Mouse (Mus musculus) cerebellum, postnatal 4 days (tissue): ENCODE measurements around the gene Exd2.

ENCODE experiments used
- DNase-seq, 2 experiments: peaks; one replicate each; pipeline ENCODE4 v3.0.0; 2022; ENCODE audit warnings: low spot score in 2 of 2, mixed read lengths in 1 of 2

The Exd2 gene

DNA sequence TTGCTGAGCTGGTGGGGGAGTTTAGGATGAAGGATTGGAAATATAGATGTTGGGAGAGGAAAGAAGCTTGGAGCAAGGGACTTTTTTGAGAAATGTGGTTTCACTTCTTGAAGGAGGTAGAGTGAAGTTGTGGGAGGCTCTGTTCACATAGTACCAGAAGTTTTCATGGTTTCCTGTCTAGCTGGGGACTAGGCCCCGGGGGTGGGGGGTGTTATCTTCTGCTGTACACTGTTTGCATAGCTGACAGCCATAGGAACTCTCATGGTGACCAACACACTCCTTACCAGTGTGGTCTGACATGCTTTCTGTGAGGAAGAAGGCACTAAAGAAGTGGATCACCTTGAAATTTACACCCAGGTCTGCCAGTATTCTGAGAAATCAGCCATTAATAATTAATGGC, 32.8 kb downstream of the Exd2 start:
- DNase-seq = no peak

DNA sequence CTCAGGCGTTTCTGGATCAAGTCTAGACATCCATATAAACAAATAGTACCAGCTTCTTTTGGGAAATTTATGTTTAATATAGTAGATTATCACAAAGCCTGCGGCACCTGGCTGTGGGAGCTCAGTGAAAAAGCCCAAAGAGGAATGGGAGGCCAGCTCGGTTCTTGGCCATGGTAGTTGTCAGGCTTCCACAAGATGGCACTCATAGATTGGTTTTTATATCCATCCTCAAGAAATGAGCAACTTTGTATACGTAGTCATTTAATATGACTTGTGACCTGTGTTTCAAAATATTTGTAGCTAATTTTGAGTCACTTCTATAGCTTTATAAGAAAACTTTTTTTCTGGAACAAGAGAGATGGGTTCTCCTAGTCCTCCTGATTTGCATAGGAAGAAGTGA, 35.5 kb downstream of the Exd2 start:
- no peak for DNase-seq

DNA sequence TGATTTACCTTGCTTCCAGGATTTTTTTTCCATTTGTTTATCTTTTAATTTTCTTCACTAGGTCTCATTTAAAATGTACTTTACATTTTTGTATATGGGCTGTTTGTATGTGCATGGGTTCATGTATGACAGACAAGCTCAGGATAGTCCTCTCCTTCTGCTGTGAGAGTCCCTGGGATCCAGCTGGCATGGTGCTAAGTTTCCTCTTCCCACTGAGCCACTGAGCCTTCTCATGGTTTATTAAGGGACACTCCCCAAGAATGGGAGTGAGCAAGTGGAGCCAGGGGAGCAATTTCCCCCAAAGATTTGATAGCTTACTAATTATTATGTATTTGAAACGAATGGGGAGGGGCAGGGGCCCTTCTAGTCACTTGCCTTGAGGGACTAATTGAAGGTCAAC, 37.6 kb downstream of the Exd2 start:
- DNase-seq = no peak

DNA sequence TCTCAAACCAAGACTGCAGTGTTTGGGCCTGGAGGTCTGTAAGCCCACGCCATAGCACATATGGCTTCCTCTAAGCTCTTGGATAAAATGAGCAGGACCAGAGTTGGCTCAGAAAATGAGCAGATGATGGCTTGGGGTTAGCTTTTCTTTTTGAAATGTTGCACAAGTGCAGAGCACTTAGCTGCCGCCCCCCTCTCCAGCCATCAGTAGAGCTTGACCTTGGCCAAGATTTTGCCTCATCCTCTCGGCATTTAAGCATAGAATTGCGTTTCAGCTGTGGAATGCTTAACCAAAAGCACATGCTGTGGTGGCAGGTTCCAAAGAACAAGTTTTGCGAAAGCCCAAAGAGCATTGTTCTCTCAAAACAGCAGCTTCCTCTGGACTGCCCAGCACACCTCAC, 41.8 kb downstream of the Exd2 start:
- DNase-seq = no peak

DNA sequence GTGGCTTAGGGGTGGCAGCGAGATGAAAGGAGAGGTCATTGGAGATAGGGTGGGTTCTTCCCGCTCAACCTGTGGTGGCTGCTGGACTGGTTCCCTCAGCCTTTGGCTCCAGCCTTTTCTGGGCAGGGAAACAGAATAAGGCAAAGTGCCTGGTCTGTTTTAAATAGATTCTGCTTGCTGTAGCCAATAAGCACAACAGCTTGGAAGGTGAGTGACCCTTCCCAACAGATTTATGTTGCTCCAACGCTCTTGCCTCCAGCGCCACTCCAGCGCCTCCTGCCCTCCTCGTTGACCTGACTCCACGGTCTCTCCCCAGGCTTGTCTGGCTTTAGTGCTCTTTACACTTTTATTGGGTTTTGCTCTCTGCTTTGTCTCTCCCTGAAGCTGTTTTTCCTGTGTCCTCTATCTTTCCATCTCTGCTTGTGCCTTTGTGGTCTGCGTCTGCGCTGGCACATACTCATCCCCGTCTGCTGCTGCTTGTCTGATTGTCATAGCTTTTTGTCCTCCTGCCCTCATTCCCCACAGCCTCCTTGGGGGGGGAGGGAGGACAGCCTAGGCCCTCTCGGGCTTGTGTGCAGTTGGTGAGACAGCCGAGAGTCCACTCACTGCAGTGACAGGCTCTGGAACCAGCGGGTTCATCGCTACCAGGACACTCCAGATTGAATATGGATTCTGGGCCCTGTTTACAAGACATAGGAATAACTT, 44.3 kb downstream of the Exd2 start:
- DNase-seq = peak in 1 of 2 experiments; percentile 18

DNA sequence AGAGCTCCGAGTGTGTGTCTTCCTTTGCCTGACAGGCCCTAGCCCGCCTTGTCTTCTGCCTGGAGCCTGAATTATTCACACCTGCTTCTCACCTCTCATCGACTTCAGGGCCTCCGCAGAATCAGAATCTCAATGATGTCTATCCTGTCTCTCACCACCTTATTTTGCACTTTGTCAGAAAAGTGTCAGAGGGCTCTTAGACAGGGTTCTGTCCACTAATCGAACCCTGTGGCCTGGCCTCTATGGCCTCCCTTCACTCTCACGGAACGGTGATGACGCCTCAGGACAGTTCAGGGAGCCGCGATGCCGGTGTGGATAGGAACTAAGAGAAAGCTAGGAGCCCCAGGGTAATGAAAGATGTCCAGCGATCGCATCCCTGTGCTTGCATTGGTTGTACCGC, 55.1 kb downstream of the Exd2 start, which contains the start of gene Galnt16:
Galnt16 (plus strand) TSS at position 301 of the 400 bp plus-strand sequence.
- DNase-seq = no peak

DNA sequence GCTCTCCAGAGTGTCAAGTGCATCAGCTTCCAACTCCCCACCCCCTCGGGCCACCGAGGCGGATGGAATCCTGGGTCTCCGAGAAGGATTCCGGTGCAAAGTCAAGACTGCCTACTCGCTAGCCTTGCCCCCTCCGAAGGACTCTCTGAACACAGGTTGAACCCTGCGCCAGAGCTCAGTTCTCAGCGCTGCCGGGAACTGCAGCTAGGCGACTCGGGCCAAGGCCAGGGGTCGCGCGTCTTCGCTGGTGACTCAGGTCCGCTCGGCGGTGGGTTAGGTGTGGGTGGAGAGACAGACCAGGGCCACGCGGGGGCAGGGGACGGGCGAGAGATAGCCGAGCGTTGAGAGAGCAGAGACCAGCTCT, 55.5 kb downstream of the Exd2 start:
- no peak for DNase-seq

DNA sequence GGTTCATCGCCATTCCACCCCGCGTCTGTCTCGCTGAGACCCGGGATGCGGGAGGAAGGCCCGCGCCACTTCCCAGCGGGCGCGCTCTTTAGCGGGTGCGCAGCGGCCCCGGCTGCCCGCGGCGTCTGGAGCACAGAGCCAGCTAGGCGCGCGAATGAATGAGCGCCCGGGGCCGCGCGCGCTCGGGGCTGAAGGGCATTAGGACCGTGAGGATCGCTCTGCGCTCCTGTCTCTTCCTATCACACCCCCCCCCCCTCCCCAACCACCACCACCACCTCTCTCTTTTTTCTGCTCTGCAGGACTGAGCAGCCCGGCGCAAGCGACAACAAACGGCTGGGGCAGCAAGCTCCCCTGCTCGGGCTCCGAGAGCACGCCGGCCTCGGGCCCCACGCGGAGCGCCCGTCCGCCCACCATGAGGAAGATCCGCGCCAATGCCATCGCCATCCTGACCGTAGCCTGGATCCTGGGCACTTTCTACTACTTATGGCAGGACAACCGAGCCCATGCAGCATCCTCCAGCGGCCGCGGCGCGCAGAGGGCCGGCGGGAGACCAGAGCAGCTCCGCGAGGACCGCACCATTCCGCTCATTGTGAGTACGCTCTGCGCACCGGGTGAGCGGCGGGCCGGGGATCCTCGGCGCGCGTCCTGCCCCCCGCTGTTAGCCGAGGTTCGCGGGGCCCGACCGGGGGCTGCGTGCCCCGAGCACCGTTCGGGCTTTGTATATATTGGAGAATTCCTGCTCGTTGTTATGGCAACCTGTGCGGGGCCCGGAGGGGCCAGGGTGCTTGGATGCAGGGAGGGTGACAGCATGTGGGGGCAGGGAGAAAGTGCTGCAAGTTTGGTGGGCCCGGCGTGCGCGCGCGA, 56.1 kb downstream of the Exd2 start:
- peak in 1 of 2 experiments; percentile 58 for DNase-seq

DNA sequence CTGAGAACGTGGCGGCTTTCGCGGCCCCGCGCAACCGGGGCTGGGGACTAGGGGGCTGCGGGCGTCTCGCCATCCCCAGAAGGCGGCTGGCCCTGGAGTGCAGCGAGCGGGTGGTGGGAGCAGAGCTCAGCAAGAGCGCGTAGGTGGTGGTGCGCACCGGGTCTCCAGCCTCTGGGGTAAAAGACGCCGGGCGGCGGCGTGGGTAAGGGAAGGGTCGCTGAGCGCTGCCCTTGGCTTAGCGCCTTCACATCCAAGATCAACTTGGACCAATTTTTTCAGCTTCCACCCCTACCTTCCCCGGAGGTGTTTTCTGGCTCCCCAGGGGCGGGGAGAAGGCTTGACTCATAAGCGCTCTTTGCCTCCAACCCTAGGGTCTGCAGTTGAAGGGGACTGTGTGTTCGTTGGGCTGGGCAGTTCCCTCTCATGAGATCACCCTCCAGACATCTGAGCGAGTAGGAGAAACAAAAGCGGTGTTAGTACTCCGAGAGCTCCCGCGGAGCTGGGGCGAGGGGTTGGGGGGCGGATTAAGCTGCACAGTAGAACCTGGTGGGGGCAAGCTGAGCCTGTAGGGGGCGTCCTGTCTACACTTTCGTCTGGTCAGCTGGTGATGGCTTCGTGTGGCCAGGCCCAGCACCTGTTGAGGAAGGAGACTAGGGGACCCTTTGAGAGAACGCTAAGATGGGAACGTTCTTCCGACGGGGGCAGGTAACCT, 56.9 kb downstream of the Exd2 start:
- peak; percentile 49 to 63 for DNase-seq

DNA sequence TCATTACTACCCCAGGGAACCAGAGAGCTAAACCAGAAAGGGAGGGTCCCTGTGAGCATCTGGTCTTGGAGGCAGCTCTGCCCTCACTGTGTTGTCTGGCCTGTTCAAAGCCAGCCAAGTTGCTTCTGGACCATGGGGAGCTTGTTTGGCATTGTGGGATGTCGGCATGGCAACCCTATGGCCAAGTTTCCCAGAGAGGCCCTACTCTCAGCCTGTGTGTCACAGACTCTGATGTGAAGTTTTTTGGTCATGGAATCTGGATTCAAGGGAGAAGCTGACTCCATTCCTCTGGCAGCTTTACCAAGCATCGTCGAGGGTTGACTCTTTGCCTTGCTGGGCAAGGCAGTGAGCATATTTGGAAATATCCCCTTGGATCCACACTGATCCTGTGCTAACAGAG, 59.1 kb downstream of the Exd2 start:
- DNase-seq = peak in 1 of 2 experiments; percentile 49

DNA sequence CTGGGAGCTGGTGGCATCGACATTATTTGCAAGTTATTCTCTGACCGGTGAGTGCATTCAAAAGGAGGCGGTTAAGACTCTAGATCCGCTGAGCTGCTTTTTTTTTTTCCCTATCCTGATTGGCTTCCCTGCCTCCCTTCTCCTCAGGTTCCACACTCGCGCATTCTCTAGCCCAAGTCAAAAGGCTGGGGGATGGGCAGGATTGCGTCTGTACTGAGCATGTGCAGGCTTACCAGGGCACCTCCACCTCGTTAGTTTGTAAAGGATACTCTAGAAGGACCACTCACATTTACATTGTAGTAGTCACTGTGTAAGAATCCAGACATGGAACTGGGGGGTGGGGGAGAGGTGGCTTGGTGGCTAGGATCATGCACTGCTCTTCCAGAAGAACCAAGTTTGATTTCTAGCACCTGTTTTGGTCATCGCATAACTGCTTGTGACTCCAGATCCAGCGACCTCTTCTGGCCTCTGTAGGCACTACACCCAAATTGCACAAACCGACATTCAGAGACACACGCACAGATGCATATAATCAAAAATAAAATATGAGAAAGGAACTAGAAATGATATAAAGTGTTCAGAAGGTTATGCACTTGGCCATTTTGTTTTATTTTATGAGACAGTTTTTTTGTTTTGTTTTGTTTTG, 61.5 kb downstream of the Exd2 start:
- no peak for DNase-seq

DNA sequence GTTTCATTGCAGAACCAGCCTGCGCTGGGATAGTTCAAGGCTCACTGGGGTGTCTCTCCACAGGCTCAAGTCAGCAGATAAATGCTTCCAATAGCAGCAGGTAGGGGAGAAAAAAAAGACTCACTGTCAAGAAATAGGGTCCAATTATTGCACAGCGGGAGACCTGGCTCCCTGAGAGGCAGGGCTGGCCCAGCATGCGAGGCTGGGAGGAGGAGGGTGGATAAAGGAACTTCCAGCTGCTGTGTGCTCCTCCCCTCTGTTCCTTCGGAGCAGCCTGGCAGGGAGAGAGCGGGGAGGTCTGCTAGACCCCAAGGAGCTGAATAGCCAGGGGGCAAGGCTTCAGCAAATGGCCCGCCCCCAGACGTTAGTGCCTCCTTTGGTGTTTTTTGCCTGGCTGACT, 62.6 kb downstream of the Exd2 start:
- no peak for DNase-seq

DNA sequence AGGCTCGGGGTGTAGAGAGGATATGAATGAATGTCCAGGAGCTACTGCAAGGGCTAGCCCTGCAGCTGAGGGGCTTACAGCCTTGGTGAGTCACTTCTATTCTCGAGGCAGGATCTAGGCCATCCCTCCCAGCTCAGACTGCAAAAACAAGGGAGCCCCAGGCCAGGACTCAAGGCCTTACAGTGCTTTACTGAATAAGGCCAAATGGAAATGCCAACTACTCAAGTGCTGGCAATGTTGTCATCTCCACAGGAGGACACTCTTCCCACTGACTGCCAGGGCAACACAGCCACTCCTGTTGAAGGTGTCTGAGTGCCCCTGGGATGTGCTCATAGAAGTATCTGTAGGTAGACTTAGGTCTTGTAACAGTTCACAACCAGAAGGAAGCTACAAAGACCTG, 63.6 kb downstream of the Exd2 start:
- no peak for DNase-seq

DNA sequence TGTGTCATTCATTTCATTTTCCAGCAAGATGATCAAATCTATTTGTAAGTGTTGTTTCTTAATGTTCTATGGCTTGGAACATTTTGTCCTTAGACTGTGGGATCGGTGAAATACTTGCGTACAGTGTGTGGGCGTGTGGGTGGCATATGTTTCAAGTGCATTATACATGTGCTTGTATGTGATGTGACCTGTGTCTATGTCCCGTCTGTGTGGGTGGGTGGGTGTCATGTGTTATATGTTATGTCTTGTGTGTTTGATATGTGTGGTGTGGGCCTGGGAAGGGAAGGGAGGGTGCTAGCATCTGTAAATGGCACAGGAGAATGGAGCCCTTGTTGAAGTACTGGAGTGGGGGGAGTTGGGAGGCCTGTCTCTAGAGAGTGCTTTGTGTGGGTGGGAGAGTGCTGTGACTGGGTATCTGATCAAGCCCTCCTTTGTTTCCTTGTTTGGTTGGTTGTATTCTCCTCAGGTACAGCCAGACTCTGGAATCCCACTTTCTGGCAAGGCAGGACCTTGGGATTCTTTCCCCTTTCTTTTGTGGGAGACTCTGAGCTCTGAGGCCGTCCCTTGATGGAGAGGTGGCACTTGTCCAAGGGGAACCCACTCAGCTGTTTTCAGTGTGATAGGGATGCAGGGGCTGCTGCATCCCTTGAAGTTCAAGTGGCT, 65.0 kb downstream of the Exd2 start:
- no peak for DNase-seq

DNA sequence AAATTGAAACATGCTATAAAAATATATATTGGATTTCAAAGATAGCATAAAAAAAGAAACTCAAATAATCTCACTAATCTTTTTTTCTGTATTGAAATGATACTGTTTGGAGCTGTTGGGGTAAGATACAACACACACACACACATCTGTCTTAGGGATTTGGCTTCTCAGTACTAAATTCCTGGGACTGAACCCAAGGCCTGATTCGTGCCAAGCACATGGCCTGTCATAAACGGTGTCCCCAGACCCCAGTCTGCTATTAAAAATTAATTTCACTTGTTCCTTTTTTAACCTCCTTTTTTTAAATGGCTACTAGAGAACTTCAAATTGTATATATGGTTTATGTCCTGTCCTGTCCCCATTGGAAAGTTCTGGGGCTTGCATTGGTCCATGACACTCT, 67.2 kb downstream of the Exd2 start:
- DNase-seq = no peak

DNA sequence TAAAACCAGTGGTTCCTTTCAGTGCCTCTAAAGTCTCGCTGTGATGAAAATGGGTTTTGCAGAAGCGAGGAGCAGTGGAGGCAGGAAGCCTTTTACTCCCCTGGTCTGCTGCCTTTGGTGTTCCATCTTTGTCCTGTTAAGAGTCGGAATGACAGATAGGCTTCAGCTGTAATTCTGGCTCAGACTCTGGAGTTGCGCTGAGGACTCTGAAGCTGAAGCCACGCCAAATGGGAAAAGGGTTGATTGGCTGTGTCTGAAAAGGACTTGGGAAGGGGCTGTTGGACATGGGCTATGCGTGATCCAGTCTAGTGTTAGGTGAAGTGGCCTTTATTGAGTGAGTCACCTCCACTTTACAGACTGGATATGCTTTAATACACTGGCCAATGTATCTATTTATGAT, 67.7 kb downstream of the Exd2 start:
- no peak for DNase-seq

DNA sequence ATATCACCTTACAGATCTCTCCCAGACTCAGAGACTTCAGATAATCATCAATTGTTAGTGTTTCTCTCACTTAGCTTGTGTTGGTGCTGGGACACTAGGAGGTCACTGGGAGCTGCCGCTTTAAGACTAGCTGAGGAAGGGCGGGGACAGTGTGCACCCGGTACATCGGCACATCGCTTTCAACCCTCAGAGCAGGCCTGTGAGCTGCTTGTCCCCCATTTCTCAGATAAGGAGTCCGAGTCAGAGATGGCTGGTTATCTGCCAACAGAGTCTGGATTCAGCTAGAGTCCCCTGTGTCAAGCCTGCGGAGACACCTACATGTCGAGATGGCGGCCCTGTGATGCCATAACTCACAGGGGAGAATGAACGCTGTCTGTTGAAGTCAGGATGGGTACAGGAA, 68.7 kb downstream of the Exd2 start:
- no peak for DNase-seq

DNA sequence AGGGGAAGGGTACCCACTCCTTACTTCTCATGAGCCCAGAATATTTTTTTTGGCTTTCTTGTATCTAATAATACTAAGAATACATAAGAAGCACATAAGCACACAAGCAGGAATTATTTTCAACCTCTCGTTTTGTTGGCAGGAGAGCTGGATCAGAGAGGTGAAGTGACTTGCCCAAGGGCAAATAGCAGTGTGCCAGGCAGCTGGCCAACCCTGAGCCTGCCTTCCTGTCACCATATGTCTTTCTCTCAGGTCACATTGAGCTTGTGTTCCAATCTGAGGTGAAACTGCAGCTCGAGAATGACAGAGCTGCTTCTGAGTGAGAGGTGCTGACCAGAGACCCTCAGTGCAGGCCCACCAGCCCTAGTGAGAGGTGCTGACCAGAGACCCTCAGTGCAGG, 71.0 kb downstream of the Exd2 start:
- no peak for DNase-seq

DNA sequence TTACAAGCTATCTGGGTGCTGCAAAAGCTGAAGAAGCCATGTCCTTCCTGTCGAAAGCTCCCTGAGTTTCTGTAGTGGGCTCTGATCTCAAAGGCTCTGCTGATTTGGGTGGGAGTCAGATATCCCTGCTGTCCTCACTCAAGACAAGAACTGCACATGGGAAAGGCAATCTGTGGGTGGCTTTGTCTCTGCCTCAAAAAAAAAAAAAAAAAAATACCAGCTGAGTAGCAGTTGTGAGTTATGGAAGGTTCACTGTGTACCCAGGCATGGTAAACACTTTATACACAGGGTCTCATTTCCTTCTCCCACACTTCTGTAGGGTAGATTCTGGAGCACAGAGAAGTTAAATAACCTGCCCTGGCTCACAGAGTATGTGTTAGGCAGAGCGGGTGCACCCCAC, 74.4 kb downstream of the Exd2 start:
- DNase-seq = no peak

DNA sequence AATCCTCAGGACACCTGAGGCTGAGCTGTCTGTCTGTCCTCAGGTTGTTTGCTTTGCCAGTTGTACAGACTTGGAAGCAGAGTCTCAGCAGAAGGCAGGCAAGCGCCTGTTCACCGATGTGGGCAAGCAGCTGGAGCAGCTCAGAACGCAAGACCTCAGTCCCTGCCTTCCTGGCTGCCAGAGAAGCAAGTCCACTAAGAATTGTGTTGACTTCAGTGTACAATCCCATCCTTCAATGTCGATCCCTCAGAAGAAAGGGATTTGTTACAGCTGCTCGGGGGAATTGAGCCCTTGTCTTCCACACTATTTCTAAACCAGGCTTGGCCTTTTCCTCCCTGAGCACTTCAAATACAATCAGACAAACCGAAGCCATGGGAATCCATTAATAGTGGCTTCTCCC, 75.4 kb downstream of the Exd2 start:
- no peak for DNase-seq

DNA sequence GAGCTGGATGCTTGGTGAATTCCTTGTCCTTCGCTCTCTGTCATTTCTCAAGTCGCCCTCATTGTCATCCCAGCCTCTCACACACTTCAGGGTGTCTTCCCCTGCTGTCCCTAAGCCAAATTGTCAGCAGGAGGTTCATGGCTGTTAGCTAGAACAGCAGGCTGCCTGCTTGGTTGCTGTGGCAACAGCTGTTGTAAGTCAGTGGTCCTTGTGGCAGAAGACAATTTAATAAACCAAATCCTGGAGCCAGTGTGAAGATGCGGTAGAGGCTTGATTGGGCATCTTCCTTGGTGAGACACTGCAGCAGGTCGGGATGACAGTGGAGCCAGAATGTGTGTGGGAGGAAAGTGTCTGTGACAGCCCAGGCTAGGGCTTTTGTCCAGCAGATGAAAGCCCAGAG, 82.4 kb downstream of the Exd2 start:
- DNase-seq = peak in 1 of 2 experiments; percentile 75

DNA sequence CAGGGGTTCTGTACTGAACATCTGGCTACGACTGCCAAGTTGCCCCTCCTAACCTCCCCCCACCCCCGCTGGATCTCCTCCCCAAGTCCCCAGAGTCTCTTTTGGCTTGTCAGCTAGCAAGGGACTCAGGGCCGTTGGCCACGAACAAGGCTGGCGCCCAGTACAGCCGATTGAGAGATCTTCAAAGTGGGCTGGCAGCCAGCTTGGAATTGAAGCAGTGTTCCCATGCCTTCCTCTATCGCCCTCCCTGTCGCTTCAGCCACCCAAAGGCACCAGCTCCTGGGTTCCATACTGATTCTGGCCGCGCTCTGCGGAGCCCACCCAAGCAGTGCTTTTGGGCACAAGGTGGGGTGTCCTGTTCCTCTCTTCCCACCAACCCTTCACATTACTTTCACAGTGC, 86.8 kb downstream of the Exd2 start:
- DNase-seq = peak in 1 of 2 experiments; percentile 51
